Mouse (Mus musculus): ENCODE results near the gene Nkiras2. TPM values are rescaled to one million over a fixed set of nuclear protein-coding genes. Genes with fewer than 3 reads are reported as not detected.

Nkiras2 gene
- 101 and 112 TPM in 2 replicates for polyA plus RNA-seq (2016; fragmentation: Nextera tagmentation; extraction: Ambion mirVana)

DNA sequence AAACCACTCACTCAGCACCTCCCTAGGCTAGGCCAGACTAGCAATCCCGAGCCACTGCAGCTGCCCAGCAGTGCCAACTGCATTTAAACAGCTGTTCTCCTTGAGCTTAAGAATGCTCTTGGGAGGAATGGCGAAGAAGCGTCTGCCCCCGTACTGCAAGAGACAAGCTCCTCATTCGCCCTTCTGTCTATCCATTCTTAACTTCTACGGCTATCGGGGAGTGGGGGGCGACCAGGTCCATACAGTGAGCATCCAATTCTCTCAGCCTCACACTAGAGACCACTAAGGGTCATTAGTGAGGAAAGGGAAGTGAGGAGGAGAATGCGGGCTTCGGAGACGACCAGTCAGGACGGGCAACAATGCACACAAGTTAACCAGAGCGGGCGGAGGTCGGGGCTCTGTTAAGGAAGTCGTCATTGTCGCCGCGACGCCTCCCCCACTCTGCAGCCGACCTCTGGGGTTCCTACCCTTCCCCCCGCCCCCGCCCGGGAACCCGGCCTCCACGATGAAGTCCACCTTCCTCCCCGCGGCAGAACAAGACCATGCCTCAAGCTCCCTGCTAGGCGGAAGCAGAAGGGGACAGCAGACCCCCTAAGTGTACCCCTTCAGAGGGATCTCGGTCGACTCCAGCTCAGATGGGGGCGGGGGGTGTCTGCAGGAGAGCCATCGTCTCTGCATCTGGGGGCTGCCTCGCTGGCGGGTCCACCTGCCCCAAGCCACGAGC is at the start of gene Nkiras2:
Gene Nkiras2 (plus strand): TSS at position 484 of the 724 bp plus-strand sequence.
- Histone ChIP-seq H3K27ac (replicated peaks) (peak within 1 kb of the TSS; percentile 97), H3K4me3 (peak within 1 kb of the TSS; percentile 98), H3K4me1 (peaks cover 36% of the 10 kb centered on the region), H3K36me3 (peaks cover 17% of the 10 kb centered on the region), H3K9me3 (replicated peaks) (no peaks in the 10 kb centered on the region), H3K27me3 (ENCODE audit: low read depth, poor library complexity, severe bottlenecking) (no peaks in the 10 kb centered on the region)
- DNase-seq (ENCODE audit: low spot score) = peak; percentile 78
- WGBS = under 1% methylated on average over 36 of the region's 36 CpGs

DNA sequence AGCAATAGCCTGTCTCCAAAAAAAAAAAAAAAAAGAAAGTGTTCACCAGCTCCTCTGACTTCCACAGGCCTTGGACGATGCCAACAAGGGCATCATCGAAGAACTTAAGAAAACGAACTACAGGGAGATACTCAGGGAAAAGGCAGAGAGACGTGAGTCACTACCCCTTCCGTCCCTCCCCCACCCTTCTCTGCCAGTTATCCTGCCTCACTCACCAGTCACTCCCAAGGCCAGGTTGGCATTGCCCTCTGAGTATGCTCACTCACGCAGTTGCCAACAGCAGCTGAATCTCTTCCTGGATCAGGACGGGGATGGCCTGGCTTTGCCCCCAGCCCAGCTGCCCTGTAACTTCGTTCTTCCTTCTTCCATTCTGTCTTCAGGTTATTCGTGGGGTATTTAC is 49.3 kb upstream of the Nkiras2 start:
- H3K4me3 ChIP-seq = no peak overlapping the region
- WGBS = 70% methylated on average over 9 of the region's 9 CpGs
- peaks cover 21% of the 10 kb centered on the region for H3K4me1 ChIP-seq
- H3K27ac ChIP-seq (replicated peaks) = no peak overlapping the region
- H3K9me3 ChIP-seq (replicated peaks) = no peaks in the 10 kb centered on the region
- no peak for DNase-seq (ENCODE audit: low spot score)
- peaks cover 26% of the 10 kb centered on the region for H3K27me3 ChIP-seq (ENCODE audit: low read depth, poor library complexity, severe bottlenecking)
- no peaks in the 10 kb centered on the region for H3K36me3 ChIP-seq

DNA sequence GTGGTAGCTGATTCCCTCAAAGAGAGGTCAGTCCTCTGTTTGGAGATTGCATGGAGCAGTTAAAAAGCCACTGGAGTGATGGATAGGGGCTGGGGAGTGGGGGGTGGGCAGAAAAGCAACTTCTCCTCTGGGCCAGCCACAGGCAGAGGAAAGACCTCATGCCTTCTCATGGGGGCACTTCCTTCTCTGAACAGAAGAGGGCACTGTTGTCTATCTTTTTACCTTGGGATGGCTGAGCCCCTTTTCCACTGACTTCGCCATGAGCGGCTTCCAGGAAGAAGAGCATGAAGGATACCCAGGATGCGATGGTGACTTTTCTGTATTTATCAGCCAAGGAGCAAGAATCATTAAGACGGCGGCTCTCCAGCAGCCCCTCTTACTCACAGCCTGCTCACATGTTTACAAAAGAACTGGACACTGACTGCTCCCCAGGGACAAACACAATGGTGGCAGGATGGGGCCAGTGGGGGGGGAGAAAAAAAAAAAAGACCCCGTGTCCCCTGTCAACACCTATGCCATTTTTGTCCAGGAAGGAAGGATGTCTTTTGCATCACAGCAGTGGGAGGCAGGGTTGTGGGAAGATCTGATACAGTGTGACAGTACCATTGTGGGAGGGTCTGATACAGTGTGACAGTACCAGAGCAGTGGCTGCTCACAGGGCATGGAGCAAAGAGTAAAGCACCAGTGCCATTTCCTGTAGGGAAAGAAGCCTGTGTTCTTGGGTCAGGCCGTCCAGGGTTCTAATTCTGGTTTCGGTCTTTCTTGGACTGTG is 48.4 kb upstream of the Nkiras2 start:
- Histone ChIP-seq H3K4me3 (peak overlapping the region; percentile 43), H3K27me3 (ENCODE audit: low read depth, poor library complexity, severe bottlenecking) (peaks cover 28% of the 10 kb centered on the region), H3K4me1 (peaks cover 29% of the 10 kb centered on the region), H3K9me3 (replicated peaks) (no peaks in the 10 kb centered on the region), H3K36me3 (no peaks in the 10 kb centered on the region), H3K27ac (replicated peaks) (no peak overlapping the region)
- WGBS = 9% methylated on average over 8 of the region's 8 CpGs
- DNase-seq (ENCODE audit: low spot score) = peak; percentile 73

DNA sequence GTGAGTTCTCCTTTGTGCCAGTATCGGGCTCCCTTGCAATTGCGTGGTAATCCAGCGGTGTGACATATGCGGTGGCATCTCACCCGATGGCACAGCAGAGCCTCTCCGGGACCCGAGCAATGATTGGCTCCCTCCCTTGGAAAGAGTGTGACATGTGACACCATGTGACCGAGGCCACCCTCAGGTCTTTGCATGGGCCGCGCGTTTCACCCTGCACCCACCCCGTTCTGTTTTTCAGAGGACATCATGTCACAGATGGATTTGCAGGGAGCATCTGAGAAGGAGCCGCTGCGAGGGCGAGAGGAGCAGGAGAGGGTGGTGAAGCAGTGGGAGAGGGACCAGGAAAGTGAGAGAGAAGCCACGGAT is 47.9 kb upstream of the Nkiras2 start:
- Histone ChIP-seq H3K27ac (replicated peaks) (no peak overlapping the region), H3K36me3 (no peaks in the 10 kb centered on the region; the same call in 1 of the 2 replicates), H3K4me3 (peak overlapping the region; percentile 43), H3K4me1 (peaks cover 35% of the 10 kb centered on the region), H3K9me3 (replicated peaks) (no peaks in the 10 kb centered on the region), H3K27me3 (ENCODE audit: low read depth, poor library complexity, severe bottlenecking) (peaks cover 33% of the 10 kb centered on the region)
- WGBS = 9% methylated on average over 16 of the region's 16 CpGs
- peak; percentile 36 for DNase-seq (ENCODE audit: low spot score)

DNA sequence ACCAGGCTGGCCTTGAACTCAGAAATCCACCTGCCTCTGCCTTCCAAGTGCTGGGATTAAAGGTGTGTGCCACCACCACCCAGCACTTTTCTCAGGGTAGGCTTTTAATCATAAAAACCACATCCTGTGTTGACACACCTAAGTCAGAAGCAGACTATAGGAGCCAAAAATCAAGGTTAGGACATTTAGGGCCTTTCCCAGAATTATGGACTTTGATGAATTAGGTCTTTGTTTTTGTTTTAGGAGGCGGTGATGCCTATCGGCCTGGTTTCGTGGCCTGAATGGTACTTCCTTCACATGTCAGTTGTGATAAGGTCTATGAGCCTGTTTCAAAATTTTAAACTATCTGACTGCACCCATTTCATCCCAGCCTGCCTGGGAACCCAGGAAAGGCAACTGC is 44.9 kb upstream of the Nkiras2 start:
- H3K36me3 ChIP-seq = peaks cover 26% of the 10 kb centered on the region
- DNase-seq (ENCODE audit: low spot score) = no peak
- no peaks in the 10 kb centered on the region for H3K9me3 ChIP-seq (replicated peaks)
- 93% methylated on average over 3 of the region's 3 CpGs for WGBS
- no peak overlapping the region for H3K27ac ChIP-seq (replicated peaks)
- H3K4me1 ChIP-seq = peaks cover 38% of the 10 kb centered on the region
- H3K4me3 ChIP-seq = peak overlapping the region; percentile 80
- H3K27me3 ChIP-seq (ENCODE audit: low read depth, poor library complexity, severe bottlenecking) = peaks cover 37% of the 10 kb centered on the region

DNA sequence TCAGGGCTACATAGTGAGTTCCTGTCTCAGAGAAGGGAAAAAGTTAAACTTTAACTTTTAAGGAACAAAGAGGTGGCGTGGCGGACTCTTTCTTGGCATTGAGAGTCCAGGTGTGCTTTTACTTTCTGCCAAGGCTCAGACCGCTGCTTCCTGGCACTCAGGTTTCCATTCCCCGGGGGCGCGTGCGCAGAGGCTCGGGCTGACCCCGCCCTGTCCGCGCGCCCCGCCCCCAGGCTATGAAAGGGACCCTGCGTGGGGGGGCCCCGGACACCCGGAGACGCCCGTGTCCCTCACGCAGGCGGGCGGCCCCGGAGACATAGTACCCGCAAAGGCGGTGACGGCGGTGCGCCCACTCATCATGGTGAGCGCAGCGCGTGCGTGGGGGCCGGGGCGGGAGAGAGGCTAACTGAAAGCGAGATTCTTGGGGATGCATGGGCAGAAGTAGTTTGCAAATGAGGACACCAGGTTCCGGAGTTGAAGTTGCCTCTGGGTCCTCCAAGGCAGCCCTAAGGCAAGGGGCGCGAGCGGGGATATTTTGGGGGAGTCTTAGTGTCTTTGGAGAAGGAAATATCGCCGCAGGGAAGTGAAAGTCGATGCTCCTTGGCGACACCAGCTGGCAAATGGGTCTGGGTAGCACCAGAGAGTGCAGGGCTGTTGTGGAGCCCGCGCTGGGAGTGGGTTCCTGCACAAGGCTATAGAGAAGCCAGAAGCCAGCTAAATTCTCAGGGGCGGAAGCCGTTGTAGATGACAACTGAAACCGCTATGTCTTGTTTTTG is 44.1 kb upstream of the Nkiras2 start, which contains the start of gene Cnp:
Gene Cnp (plus strand): TSS at position 197 of the 776 bp plus-strand sequence.
- 3% methylated on average over 47 of the region's 47 CpGs for WGBS
- peak within 1 kb of the TSS; percentile 80 for H3K27ac ChIP-seq (replicated peaks)

DNA sequence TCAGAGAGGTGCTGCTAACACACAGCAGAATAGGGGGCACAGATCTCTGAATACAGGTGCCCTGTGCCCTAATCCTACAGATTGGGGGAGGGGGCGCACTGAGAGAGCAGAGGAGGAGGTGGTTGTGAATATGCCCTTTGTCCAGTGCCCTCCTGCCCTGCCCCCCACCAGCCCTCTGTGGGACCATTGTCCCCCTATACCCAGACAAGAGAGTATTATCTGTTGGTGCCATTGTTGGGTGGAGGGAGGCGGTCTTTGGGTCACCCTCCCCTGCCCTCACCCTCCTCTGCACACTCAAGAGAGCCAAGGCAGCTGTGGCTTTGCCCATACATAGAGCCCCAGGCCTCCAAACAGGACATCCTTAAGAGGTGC is 43.6 kb upstream of the Nkiras2 start:
- WGBS = 21% methylated on average over 2 of the region's 2 CpGs
- peak; percentile 25 for DNase-seq (ENCODE audit: low spot score)

More for the DNA sequence above, 44.1 kb upstream of the Nkiras2 start, which contains the start of gene Cnp:
- Histone ChIP-seq H3K4me1 (peaks cover 38% of the 10 kb centered on the region), H3K36me3 (peaks cover 33% of the 10 kb centered on the region), H3K4me3 (peak within 1 kb of the TSS; percentile 80), H3K27me3 (ENCODE audit: low read depth, poor library complexity, severe bottlenecking) (peaks cover 37% of the 10 kb centered on the region), H3K9me3 (replicated peaks) (no peaks in the 10 kb centered on the region)
- peak; percentile 60 for DNase-seq (ENCODE audit: low spot score)

DNA sequence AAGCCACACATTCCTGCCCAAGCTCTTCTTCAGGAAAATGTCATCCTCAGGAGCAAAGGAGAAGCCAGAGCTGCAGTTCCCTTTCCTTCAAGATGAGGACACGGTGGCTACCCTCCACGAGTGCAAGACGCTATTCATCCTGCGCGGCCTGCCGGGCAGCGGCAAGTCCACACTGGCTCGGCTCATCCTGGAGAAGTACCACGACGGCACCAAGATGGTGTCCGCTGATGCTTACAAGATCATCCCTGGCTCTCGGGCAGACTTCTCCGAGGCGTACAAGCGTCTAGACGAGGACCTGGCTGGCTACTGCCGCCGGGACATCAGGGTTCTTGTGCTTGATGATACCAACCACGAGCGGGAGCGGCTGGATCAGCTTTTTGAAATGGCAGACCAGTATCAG is 42.8 kb upstream of the Nkiras2 start:
- Histone ChIP-seq H3K27ac (replicated peaks) (peak overlapping the region; percentile 33; the same call in 1 of the 2 replicates), H3K4me1 (peaks cover 27% of the 10 kb centered on the region), H3K9me3 (replicated peaks) (no peaks in the 10 kb centered on the region), H3K27me3 (ENCODE audit: low read depth, poor library complexity, severe bottlenecking) (peaks cover 29% of the 10 kb centered on the region), H3K36me3 (peaks cover 46% of the 10 kb centered on the region), H3K4me3 (0 out of 2 replicates have a peak overlapping the region, but pooled peaks have one; percentile 80)
- no peak for DNase-seq (ENCODE audit: low spot score)
- WGBS = 67% methylated on average over 21 of the region's 21 CpGs

More for the DNA sequence above, 43.6 kb upstream of the Nkiras2 start:
- H3K4me3 ChIP-seq = peak overlapping the region; percentile 80
- no peaks in the 10 kb centered on the region for H3K9me3 ChIP-seq (replicated peaks)
- H3K36me3 ChIP-seq = peaks cover 39% of the 10 kb centered on the region
- H3K4me1 ChIP-seq = peaks cover 35% of the 10 kb centered on the region
- H3K27ac ChIP-seq (replicated peaks) = peak overlapping the region; percentile 80
- H3K27me3 ChIP-seq (ENCODE audit: low read depth, poor library complexity, severe bottlenecking) = peaks cover 37% of the 10 kb centered on the region

DNA sequence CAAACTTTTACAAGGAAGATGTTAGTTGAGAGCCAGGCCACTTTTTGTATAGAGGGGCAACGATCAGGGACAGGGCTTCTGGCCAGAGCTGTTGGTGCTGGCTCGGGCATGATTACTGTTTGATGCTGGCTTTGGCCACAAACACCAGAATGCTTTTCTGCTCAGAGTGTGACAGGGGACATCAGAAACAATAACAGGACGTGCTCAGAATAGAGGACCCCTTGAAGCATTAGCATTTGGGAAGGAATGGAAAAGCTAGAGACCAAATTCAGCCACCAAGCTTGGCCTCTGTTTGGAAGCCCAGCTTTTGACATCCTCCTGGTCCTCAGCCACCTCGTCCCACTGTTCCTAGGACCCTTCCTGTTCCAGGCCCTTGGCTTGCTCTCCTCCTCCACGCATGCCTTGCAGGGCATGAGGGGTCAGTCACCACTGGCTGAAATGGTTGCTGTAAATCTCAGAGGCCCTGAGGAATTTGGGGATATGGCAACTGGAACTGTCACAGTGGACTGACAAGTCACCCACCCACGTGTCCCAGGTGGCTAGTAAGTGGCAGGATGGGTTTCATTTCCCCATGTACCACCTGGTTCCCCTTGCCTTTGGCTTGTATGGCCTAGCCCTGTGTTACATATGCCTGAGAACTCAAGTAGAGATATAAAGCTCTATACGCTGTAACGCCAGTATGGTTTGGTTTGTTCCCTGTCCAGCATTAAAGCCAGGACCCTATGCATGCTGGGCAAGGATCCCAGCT is 41.0 kb upstream of the Nkiras2 start:
- DNase-seq (ENCODE audit: low spot score) = no peak
- Histone ChIP-seq H3K27ac (replicated peaks) (no peak overlapping the region), H3K4me1 (peaks cover 20% of the 10 kb centered on the region), H3K36me3 (peaks cover 64% of the 10 kb centered on the region), H3K9me3 (replicated peaks) (no peaks in the 10 kb centered on the region), H3K4me3 (no peak overlapping the region), H3K27me3 (ENCODE audit: low read depth, poor library complexity, severe bottlenecking) (peaks cover 11% of the 10 kb centered on the region)
- WGBS = 84% methylated on average over 8 of the region's 8 CpGs

DNA sequence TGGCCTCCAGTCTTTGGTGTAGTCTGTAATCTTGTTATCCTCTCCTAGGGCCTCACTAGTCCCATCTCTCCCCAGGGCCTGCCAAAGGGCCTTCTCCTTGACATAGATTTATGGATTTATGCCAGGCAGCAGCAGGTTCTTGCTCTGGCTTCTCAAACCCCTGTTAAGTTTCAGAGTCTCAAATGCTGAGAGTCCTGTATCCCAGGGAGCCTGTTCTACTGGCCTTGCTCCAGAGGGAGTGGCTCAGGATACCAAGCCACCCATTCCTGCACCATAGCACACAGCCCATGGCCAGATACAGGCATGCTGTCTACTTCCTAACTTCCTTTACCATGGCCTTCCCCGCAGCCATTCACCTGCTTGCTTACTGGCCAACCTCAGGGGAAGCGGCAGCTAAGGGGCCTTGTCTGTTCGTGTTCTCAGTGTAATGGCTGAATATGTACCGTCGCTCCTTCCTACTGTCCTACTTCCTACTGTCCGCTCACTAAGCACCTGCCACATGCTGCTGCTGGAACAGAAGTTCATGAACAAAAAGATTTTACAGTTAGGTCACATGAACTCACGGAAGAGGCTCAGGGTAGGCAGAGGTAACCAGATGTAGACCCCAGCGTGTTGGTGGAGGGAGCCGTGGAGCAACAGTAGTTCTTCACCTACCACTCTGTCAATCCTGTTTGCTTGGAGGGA is 39.8 kb upstream of the Nkiras2 start:
- Histone ChIP-seq H3K4me1 (peaks cover 20% of the 10 kb centered on the region), H3K36me3 (peaks cover 77% of the 10 kb centered on the region), H3K4me3 (no peak overlapping the region), H3K27me3 (ENCODE audit: low read depth, poor library complexity, severe bottlenecking) (peaks cover 10% of the 10 kb centered on the region), H3K9me3 (replicated peaks) (no peaks in the 10 kb centered on the region), H3K27ac (replicated peaks) (no peak overlapping the region)
- no peak for DNase-seq (ENCODE audit: low spot score)
- 96% methylated on average over 9 of the region's 9 CpGs for whole genome bisulfite sequencing

DNA sequence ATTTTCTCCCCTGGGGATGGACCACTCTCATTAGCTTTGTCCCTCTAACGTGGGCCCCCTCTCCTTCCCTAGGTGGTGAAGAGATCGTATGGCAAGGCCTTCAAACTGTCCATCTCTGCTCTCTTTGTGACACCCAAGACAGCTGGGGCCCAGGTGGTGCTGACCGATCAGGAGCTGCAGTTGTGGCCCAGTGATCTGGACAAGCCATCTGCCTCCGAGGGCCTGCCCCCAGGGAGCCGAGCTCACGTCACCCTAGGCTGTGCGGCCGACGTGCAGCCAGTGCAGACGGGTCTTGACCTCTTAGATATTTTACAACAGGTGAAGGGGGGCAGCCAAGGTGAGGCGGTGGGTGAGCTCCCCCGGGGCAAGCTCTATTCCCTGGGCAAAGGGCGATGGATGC is 38.8 kb upstream of the Nkiras2 start:
- no peak overlapping the region for H3K4me3 ChIP-seq
- H3K36me3 ChIP-seq = peaks cover 87% of the 10 kb centered on the region
- WGBS = 90% methylated on average over 13 of the region's 13 CpGs
- H3K9me3 ChIP-seq (replicated peaks) = no peaks in the 10 kb centered on the region
- peaks cover 12% of the 10 kb centered on the region for H3K4me1 ChIP-seq
- peaks cover 10% of the 10 kb centered on the region for H3K27me3 ChIP-seq (ENCODE audit: low read depth, poor library complexity, severe bottlenecking)
- no peak for DNase-seq (ENCODE audit: low spot score)
- no peak overlapping the region for H3K27ac ChIP-seq (replicated peaks)
